Mouse (Mus musculus) gastrocnemius, adult 8-10 months (tissue): ENCODE measurements around the gene Preb. TPM values are rescaled to one million over a fixed set of nuclear protein-coding genes. Genes with fewer than 3 reads are reported as not detected.

Experiments
- DNase-seq, 2 experiments: peaks; one replicate each; pipeline ENCODE4 v3.0.0; 2022; ENCODE audit warnings: low spot score in 2 of 2
- total RNA-seq, 4 experiments: library from RNA; stranded (reverse); gene quantifications; 2 replicates each; pipeline ENCODE4 v1.2.4; 2022

The Preb gene
- total RNA-seq, 4 experiments from 2014 or later = 70.1 to 75.2 (median 74.2) TPM

GRCm38 (mm10) chr5:30955751-30956150, 4.4 kb downstream of the Preb start:
- DNase-seq = no peak

DNA sequence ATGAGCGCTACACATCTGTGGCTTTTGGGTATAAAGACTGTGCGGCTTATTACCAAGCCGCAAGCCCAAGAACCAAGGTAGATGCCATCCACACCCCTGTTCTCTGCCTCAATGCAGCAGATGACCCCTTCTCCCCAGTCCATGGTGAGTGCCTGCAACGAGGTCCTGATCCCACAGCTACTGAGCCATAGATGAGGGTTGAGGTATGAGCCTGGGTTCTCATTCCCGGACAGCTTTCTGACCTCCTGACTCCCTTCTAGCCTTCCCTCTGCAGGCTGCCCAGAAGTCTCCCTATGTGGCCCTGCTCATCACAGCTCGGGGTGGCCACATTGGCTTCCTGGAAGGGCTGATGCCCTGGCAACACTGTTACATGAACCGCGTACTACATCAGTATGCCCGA, 5.6 kb downstream of the Preb start:
- DNase-seq = no peak

DNA sequence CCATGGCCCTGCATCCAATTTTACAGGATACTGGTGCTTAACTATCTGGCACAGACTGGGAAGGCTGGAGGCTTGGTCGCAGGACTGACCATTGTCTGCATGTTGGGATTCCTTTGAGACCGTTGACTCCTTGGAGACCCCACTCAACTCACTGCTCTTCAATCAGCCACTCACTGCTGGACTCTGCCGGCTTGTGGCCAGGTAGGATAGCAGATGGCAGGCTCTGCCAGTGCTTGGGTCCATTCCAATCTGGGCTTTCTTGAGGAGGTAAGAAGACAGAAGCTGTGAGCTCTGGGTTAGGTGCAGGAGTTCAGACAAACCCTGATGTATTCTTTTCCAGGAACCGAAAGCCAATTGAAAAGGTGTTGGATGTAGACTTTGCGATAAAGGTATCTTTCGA, 6.1 kb downstream of the Preb start:
- no peak for DNase-seq

DNA sequence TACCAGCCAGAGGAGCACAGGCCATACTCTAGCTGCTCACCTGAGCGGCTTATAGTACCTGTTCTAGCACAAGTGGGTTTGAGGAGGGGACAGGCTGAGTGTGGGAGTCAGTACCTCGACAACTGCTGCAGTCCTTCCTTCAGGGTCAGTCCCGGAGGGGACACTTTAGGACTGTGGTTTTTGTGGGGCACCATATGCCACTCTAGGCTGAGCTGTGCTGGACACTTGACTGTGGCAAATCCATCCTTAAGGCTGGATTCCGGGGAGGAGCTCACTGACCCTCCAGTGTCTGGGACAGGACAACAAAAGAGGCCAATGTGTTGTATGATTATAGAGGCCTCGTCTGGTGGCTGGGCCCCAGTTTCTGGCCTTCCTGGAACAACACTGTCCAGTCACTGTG, 7.6 kb downstream of the Preb start:
- DNase-seq = no peak

- DNase-seq = no peak
Observed at GRCm38 (mm10) chr5:30951706-30952105, 8.5 kb downstream of the Preb start.

- DNase-seq = no peak
Observed at GRCm38 (mm10) chr5:30950922-30951321, 9.2 kb downstream of the Preb start.

DNA sequence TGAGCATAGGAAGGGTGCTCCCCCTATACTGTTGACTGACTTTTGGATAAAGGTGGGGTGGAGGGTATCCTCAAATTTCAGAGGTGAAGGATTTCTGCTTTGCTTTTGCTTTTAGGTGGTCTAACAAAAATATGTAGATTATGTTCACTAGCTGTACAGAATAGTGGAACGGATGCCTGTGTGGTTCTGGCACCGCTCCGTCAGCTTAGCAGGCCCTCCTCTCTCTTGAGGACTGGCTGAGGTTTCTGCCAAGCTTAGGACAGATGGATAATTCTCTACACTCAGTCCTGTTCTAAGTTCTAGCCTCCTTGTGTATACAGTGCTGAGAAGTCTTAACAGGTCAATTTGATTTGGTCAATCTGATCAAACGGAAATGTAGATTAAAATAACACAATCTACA, 9.7 kb downstream of the Preb start:
- no peak for DNase-seq

DNA sequence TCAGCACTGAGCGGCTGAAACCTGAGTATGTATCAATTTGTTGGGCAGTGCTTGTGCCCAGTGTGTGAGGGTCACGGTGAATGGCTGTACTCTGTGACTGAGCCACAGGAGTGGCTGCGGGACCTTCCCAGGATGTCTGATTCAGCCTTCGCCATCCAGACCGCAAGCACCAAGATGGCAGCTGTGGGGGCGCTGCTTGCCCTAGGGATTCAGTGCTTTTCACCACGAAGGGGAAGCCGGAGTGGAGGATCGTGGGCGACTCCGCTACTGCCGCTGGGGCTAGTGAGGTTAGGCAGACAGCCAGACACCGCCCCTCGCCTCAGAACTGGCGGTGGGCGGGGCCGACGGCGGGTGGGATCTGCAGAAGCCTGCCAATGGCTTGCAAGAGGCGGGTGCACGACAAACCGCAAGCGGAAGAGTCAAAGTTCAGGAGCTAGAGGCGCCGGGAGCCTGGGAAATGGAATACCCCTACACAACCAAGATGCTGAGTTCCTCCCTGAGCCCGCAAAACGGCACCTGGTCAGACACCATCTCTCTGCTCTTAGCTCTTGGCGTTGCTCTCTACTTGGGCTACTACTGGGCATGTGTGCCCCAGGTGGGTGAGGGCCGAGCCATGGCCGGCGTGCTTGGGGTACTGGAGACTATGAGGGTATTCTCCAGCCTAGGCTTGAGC, 10.4 kb downstream of the Preb start:
- peak; percentile 81 to 86 for DNase-seq

DNA sequence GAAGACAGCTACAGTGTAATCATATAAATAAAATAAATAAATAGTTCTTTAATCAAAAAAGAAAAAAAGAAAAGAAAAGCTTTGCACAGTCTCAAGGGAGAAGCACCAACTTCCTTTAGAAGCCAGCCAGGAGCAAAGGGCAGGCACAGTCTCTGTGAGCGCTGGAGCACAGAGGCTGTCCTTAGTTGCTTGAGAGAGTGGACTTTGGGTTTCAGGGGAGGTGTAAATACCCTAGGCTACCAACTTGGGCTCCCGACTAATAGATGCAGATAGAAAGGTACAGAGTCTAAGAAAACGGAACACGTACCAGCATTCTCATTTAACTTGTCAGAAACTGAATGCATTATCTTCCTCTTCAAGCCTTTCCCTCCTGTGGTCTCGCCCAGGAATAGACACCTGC, 11.5 kb downstream of the Preb start:
- DNase-seq = no peak

- DNase-seq = peak in 1 of 2 experiments; percentile 43
Observed at GRCm38 (mm10) chr5:30944956-30945781, 15.0 kb downstream of the Preb start, which contains the start of gene Cgref1. Gene Cgref1 (minus strand): TSS chr5:30945591.

- no peak for DNase-seq
Observed at GRCm38 (mm10) chr5:30944344-30944743, 15.8 kb downstream of the Preb start.

DNA sequence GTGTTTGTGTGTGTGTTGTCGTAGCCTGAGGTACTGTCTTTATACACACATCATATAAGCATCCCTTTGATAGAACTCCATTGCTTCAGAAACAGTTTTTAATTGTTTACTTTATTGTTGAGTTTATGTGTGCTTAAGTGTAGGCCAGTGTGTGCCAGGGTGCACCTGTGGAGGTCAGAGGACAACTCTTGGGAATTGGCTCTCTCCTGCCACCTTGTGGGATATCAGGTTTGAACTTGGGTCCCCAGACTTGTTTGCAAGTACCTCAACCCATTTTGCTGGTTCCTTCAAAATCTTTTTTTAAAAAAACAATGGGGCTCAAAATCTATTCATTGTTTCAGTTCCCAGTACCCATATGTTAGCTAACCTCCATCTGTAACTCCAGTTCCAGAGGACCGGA, 17.2 kb downstream of the Preb start:
- no peak for DNase-seq

- DNase-seq = no peak
Observed at GRCm38 (mm10) chr5:30934725-30935461, 25.3 kb downstream of the Preb start.

DNA sequence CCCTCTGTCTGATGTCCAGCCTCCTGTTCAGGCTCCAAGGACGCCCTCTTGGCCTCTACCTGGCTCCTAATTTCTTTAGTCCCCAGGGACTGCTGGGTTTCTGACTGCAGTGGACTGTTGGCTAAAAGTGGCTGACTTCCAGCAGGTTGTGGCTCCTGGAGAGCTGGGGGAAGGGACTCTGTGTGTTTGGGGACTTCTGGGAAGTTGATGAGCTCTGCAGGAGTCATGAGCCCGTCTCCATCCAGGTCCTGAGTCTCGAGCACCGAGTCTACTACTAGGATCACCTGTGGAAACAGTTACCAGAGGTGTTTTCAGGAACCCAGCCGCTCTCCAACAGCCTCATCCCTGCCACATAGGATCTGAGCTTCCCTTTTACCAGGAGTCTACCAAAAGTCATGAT, 26.5 kb downstream of the Preb start:
- DNase-seq = no peak

- DNase-seq = no peak
Observed at GRCm38 (mm10) chr5:30931378-30931777, 28.8 kb downstream of the Preb start.

DNA sequence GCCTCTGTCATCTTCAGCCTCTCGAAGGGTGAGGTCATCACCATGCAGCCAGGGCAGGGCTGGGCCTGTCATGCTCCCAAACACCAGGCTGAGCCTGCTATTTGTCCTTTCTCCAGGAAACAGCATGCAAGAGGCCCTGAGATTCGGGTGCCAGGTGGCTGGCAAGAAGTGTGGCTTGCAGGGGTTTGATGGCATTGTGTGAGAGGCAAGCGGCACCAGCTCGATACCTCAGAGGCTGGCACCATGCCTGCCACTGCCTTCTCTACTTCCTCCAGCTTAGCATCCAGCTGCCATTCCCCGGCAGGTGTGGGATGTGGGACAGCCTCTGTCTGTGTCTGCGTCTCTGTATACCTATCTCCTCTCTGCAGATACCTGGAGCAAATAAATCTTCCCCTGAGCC, 29.3 kb downstream of the Preb start:
- DNase-seq = no peak

DNA sequence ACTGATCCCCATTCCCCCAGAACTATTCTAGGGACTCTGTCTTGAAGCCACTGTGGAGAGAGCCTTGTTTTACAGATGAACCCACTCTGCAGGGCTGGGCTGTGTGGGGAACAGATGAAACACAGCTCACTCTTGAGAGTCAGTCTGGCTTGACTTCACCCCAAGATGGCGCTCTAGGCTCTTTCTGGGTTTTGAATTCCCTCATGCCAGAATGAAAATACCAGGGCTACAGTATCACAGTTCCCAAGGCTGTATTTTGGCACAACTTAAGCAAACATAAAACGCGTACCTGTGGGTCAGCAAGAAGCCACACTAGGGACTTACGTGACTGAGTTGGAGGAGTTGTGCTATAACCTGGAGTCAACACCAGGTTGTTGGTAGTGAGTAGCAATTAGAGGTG, 30.0 kb downstream of the Preb start:
- peak; percentile 71 to 73 for DNase-seq

DNA sequence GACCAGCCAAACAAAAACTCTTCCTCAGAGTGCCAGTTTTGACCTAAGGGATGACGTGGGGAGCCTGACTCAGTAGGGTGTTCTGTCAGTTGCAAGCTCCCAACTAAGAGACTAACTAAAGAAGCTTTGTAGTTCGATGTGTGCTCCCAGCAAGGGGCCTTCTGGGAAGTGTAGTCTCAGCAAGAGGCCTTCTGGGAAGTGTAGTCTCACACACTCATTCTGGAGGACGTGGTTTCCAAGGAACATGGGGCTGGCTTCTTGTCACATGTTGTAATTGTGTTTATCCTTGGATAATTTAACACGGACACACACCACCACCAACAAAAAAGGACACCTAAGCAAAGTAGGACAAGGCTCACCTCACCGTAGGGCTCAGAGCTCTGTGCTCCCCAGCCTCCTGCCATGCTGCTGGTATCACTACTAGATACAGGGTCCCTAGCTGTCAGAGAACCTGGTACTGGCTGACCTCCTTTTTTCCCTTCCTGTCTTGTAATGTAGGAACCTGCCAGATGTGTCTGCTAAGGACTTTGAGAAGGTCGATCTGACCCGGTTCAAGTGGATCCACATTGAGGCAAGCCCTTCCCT, 32.1 kb downstream of the Preb start:
- no peak for DNase-seq

DNA sequence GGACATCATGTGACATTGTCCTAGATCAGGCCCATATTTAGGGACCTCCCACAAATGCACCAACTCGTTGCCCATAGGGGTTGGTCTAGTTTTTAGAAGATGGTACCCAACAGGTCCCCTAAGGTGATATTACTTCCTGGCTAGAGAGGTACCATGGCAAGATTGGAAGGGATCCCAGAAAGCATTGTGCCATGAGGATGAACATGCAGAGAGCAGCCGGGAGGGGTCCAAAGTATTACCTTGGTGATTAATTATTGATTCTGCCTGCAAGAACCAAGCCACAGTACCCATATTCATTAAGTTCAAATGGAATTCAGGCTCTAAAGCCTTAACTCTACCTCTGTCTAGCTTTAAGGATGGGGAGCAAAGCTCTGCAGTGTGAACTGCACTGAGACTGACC, 34.1 kb downstream of the Preb start:
- no peak for DNase-seq

DNA sequence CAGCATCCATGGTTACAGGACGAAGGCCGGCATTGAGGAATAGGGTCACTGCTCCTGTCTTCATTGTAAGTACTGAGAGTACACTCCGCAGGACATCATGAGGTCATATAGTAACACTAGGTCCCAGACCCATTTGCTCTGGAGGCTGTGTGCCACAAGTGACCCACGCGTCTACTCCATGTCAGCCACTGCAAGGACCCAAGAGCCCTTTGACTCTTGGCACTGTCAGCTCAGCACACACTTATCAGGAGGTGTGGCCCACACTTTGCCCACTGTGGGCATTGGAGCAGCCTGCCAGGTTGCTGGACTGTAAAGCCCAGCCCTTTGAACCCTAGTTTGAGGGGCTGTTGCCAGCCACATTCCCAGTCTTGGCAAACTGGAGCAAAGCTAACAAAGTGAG, 34.9 kb downstream of the Preb start:
- DNase-seq = no peak

DNA sequence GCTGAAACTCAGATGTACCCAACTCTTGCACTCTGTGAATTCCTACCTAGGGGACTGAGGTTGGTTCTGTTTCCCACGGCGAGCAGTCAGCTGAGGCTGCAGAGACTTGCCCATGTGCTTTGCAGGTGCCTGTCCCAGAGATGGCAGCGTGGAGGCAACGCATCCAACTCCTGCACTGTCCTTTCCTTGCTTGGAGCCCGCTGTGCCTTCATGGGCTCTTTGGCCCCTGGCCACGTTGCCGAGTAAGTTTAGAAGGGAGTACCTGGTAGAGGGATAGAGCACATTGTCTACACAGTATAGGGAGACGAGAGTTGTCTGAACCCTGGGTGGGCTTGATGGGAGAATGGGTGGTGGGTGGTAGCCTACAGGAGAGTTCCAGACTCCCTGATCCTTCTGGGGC, 35.5 kb downstream of the Preb start:
- DNase-seq = no peak

DNA sequence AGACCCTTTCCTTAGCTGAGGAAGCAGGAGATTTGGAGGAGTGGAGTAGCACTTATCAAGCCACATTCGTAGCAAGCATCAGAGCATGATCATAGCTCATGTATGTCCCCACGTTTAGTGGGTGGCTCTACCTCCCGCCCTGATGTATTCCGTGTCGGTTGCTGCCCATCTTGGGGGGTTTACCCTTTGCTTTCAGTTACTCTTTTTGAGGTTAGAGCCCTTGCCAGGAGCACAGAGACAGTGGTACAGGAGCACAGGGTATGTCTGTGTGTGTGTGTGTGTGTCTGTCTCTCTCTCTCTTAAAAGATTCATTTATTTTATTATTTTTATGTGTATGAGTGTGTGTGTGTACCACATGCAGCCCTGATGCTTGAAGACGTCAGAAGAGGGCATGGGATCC, 37.0 kb downstream of the Preb start:
- DNase-seq = no peak
